Mouse (Mus musculus) ES-Bruce4 (cell line): ENCODE measurements around the gene Khdrbs2. TPM values are rescaled to one million over a fixed set of nuclear protein-coding genes. Genes with fewer than 3 reads are reported as not detected.

ENCODE experiments used
- H3K27ac ChIP-seq: 2 replicates; pipeline ENCODE4 v1.5.1; 2012; ENCODE audit warnings: low read length, inconsistent platforms; ENCODE audit not compliant: insufficient read depth
- H3K27me3 ChIP-seq: 2 replicates; pipeline ENCODE4 v1.6.1; 2012; ENCODE audit warnings: mild to moderate bottlenecking, low read length, inconsistent platforms; ENCODE audit not compliant: control insufficient read depth, poor library complexity, insufficient read depth, severe bottlenecking
- H3K36me3 ChIP-seq: 2 replicates; pipeline ENCODE4 v1.6.1; 2012; ENCODE audit warnings: inconsistent platforms, mild to moderate bottlenecking, low read length, moderate library complexity; ENCODE audit not compliant: control insufficient read depth, poor library complexity, insufficient read depth, severe bottlenecking
- H3K4me1 ChIP-seq: one replicate; pipeline ENCODE4 v1.8.1; 2011; ENCODE audit warnings: low read length; ENCODE audit not compliant: control insufficient read depth, insufficient read depth
- H3K4me3 ChIP-seq: 2 replicates; pipeline ENCODE4 v1.5.1; 2011; ENCODE audit warnings: low read depth, mild to moderate bottlenecking, low read length
- H3K9ac ChIP-seq: 2 replicates; pipeline ENCODE4 v1.6.1; 2012; ENCODE audit warnings: low read depth, mild to moderate bottlenecking, inconsistent platforms; ENCODE audit not compliant: poor library complexity, severe bottlenecking
- H3K9me3 ChIP-seq: replicated peaks from 2 replicates; pipeline ENCODE4 v1.6.1; 2012; ENCODE audit warnings: mild to moderate bottlenecking, low read length, inconsistent platforms; ENCODE audit not compliant: control insufficient read depth, poor library complexity, insufficient read depth, severe bottlenecking
- CTCF ChIP-seq: IDR thresholded peaks from one replicate; pipeline ENCODE4 v1.8.1; 2011; ENCODE audit warnings: low read depth, low read length
- EP300 ChIP-seq: IDR thresholded peaks from 2 replicates; pipeline ENCODE4 v1.6.1; 2011; ENCODE audit warnings: low read depth, low read length; ENCODE audit not compliant: insufficient read depth
- POLR2A ChIP-seq: IDR thresholded peaks from one replicate; pipeline ENCODE4 v1.8.1; 2011; ENCODE audit warnings: low read length; ENCODE audit not compliant: insufficient read depth
- polyA plus RNA-seq: library from polyadenylated mRNA; stranded (reverse); fragments of >200 nt; gene quantifications from 2 replicates; pipeline ENCODE4 v1.2.4, GENCODE M21; 2011; ENCODE audit warnings: low read depth; ENCODE audit not compliant: missing spikeins, insufficient read depth, insufficient read length

The Khdrbs2 gene
- polyA plus RNA-seq, 1 experiment: 0.51 TPM

GRCm38 (mm10) chr1:32339108-32339507 is 166.6 kb downstream of the Khdrbs2 start:
- no peak for TF ChIP-seq CTCF
- TF ChIP-seq POLR2A: no peak
- TF ChIP-seq EP300: no peak
- Histone ChIP-seq H3K4me1 (no peaks in the 10 kb centered on the region), H3K9ac (no peak overlapping the region), H3K36me3 (no peaks in the 10 kb centered on the region), H3K4me3 (no peak overlapping the region), H3K27ac (no peak overlapping the region), H3K9me3 (no peaks in the 10 kb centered on the region), H3K27me3 (no peaks in the 10 kb centered on the region)

DNA sequence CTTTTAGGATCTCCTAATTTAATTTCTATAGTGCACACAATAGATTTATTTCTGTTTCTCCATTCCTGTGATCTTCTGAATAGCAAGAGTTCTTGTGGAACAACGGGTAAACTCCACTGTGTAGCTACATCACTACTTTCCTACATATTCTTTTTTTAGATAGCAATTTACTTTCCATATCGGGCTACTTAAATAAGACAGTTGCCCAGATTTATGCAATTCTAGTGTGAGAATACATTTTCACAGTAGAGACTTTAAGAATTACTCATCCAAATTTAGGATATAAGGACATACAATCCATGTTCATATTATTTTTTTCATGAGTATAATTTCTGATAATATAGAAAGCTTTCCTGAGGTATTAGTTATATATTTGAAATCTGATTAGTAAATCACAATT is 175.0 kb downstream of the Khdrbs2 start:
- Histone ChIP-seq H3K36me3 (no peaks in the 10 kb centered on the region), H3K9ac (no peak overlapping the region), H3K27me3 (no peaks in the 10 kb centered on the region), H3K4me3 (no peak overlapping the region), H3K27ac (no peak overlapping the region), H3K4me1 (no peaks in the 10 kb centered on the region), H3K9me3 (no peaks in the 10 kb centered on the region)
- TF ChIP-seq EP300 (no peak), POLR2A (no peak), CTCF (no peak)

DNA sequence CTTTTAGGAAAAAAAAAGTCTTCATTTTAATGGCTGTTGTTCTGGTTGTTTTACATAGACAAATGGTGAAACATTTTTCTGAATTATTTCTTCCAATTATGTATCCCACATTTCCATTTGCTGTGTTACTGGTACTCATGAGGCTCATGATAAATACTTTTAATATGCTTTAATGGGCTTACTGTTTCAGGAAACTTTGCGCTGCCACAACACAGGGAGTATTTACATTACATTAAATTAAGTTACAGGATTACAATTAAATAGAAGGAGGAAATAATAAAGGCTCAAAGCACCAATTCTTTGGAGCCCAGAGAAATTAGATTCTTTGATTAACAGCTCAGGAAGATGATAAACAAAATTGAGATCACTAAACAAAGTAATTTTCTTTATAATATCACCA is 179.6 kb downstream of the Khdrbs2 start:
- no peaks in the 10 kb centered on the region for H3K9me3 ChIP-seq
- no peak overlapping the region for H3K4me3 ChIP-seq
- no peaks in the 10 kb centered on the region for H3K4me1 ChIP-seq
- H3K27me3 ChIP-seq: no peaks in the 10 kb centered on the region
- H3K9ac ChIP-seq: no peak overlapping the region
- H3K36me3 ChIP-seq: no peaks in the 10 kb centered on the region
- TF ChIP-seq CTCF (no peak), POLR2A (no peak), EP300 (no peak)
- no peak overlapping the region for H3K27ac ChIP-seq

DNA sequence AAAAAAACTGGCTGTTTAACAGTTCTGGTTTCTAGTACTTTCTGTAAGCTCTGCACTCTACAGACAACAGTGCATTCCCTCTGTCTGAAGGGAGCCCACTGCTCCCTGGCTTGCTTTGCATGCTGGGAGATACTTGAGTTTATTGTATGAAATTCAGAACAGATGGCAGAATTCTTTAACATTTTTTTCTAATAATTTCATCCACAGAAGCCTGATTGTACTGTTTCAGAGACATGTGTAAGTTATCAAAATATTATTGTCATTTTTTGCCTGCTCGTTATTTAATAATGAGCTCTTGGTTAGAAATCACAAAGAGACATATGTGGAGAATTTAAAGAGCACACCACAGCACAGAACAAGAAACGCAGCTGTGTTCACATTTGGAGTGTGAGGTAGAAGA is 191.0 kb downstream of the Khdrbs2 start:
- Histone ChIP-seq H3K9me3 (no peaks in the 10 kb centered on the region), H3K9ac (no peak overlapping the region), H3K27ac (no peak overlapping the region), H3K27me3 (no peaks in the 10 kb centered on the region), H3K4me1 (no peaks in the 10 kb centered on the region), H3K4me3 (no peak overlapping the region), H3K36me3 (no peaks in the 10 kb centered on the region)
- TF ChIP-seq EP300 (no peak), CTCF (no peak), POLR2A (no peak)

- no peaks in the 10 kb centered on the region for H3K9me3 ChIP-seq
- TF ChIP-seq EP300: no peak
- no peak for TF ChIP-seq CTCF
- no peak for TF ChIP-seq POLR2A
- no peak overlapping the region for H3K27ac ChIP-seq
- H3K9ac ChIP-seq: no peak overlapping the region
- H3K36me3 ChIP-seq: no peaks in the 10 kb centered on the region
- no peak overlapping the region for H3K4me3 ChIP-seq
- H3K27me3 ChIP-seq: no peaks in the 10 kb centered on the region
- no peaks in the 10 kb centered on the region for H3K4me1 ChIP-seq
These were observed 225.0 kb downstream of the Khdrbs2 start for GRCm38 (mm10) chr1:32397553-32397952.

GRCm38 (mm10) chr1:32407651-32408050 is 235.1 kb downstream of the Khdrbs2 start:
- TF ChIP-seq POLR2A (no peak), EP300 (no peak), CTCF (no peak)
- H3K4me3 ChIP-seq: no peak overlapping the region
- no peaks in the 10 kb centered on the region for H3K9me3 ChIP-seq
- no peaks in the 10 kb centered on the region; the same call in 1 of the 2 replicates for H3K27me3 ChIP-seq
- H3K36me3 ChIP-seq: no peaks in the 10 kb centered on the region
- H3K9ac ChIP-seq: no peak overlapping the region
- H3K4me1 ChIP-seq: no peaks in the 10 kb centered on the region
- no peak overlapping the region for H3K27ac ChIP-seq
